Mouse (Mus musculus) liver, postnatal 0 days (tissue): ENCODE measurements around the gene Sec14l4.

Source experiments
- CTCF ChIP-seq: sonication (generic); IDR thresholded peaks from 2 replicates; pipeline ENCODE4 v1.5.1; 2016; ENCODE audit warnings: antibody characterized with exemption, low read depth
- EP300 ChIP-seq: IDR thresholded peaks from 2 replicates; pipeline ENCODE4 v1.6.1; 2016; ENCODE audit warnings: antibody characterized with exemption, low read depth, mild to moderate bottlenecking

- TF ChIP-seq CTCF: no peak
- TF ChIP-seq EP300: no peak
These were observed 9.9 kb downstream of the Sec14l4 start for GRCm38 (mm10) chr11:4041123-4041625.
